Mouse (Mus musculus) liver, embryonic 11.5 days (tissue): Measurements from ENCODE around the gene Slc5a10. TPM values are rescaled to one million over a fixed set of nuclear protein-coding genes. Genes with fewer than 3 reads are reported as not detected.

Experiments
- ATAC-seq: fragments of 200-750 bp; cut with Nextera tagmentation; replicated peaks from 2 replicates; pipeline ENCODE4 v1.8.0; 2017; ENCODE audit warnings: moderate number of reproducible peaks, mild to moderate bottlenecking, moderate TSS enrichment, moderate library complexity; ENCODE audit not compliant: low FRiP score
- DNase-seq: peaks from one replicate; pipeline ENCODE4 v3.0.0-alpha.2; 2017; ENCODE audit warnings: low spot score
- H3K27ac ChIP-seq: fragments of 300-500 bp; sonication (generic); 2 replicates; pipeline ENCODE4 v1.5.1; 2014; ENCODE audit warnings: mild to moderate bottlenecking, low read depth, low read length, control low read depth
- H3K27me3 ChIP-seq: fragments of 300-500 bp; sonication (generic); replicated peaks from 2 replicates; pipeline ENCODE4 v1.6.1; 2014; ENCODE audit warnings: low read length, mixed read lengths; ENCODE audit not compliant: control insufficient read depth, insufficient read depth
- H3K36me3 ChIP-seq: fragments of 300-500 bp; sonication (generic); 2 replicates; pipeline ENCODE4 v1.6.1; 2014; ENCODE audit warnings: mild to moderate bottlenecking, low read length, moderate library complexity, mixed read lengths; ENCODE audit not compliant: control insufficient read depth, insufficient read depth
- H3K4me1 ChIP-seq: fragments of 300-500 bp; sonication (generic); replicated peaks from 2 replicates; pipeline ENCODE4 v1.6.1; 2014; ENCODE audit warnings: low read length, mixed read lengths; ENCODE audit not compliant: control insufficient read depth, insufficient read depth
- H3K4me2 ChIP-seq: fragments of 300-500 bp; sonication (generic); 2 replicates; pipeline ENCODE4 v1.6.1; 2014; ENCODE audit warnings: mild to moderate bottlenecking, control low read depth, moderate library complexity
- H3K4me3 ChIP-seq: fragments of 300-500 bp; sonication (generic); 2 replicates; pipeline ENCODE4 v1.5.1; 2014; ENCODE audit warnings: low read depth, low read length, control low read depth
- H3K9ac ChIP-seq: fragments of 300-500 bp; sonication (generic); 2 replicates; pipeline ENCODE4 v1.6.1; 2014; ENCODE audit warnings: low read depth, low read length, control low read depth
- H3K9me3 ChIP-seq: fragments of 300-500 bp; sonication (generic); 2 replicates; pipeline ENCODE4 v1.6.1; 2016; ENCODE audit warnings: low read length, inconsistent platforms, mixed read lengths; ENCODE audit not compliant: control insufficient read depth
- WGBS: fragments of 180-500 bp; shearing (Covaris S2); extraction: QIAGEN DNeasy Blood & Tissue Kit; methylation state at CpG from one replicate; pipeline ENCODE4 v1.1.7; 2014; 5-methylcytosine and 5-hydroxymethylcytosine counted together
- polyA plus RNA-seq: library from polyadenylated mRNA; unstranded; fragments of >200 nt; fragmentation: Nextera tagmentation; extraction: Ambion mirVana; gene quantifications from 2 replicates; pipeline ENCODE4 v1.2.1, GENCODE M21; 2014

Gene Slc5a10
- polyA plus RNA-seq, 1 experiment from 2014 or later: not detected

GRCm38 (mm10) chr11:61679091-61679866 is 41.3 kb downstream of the Slc5a10 start:
- Histone ChIP-seq H3K27ac (no peak overlapping the region), H3K4me3 (no peak overlapping the region), H3K9ac (no peak overlapping the region), H3K4me2 (no peak overlapping the region), H3K4me1 (peaks cover 6% of the 10 kb centered on the region), H3K27me3 (peaks cover 22% of the 10 kb centered on the region), H3K9me3 (no peaks in the 10 kb centered on the region), H3K36me3 (no peaks in the 10 kb centered on the region)
- 59% methylated on average over 4 of the region's 4 CpGs for WGBS
- ATAC-seq (no peak), DNase-seq (no peak)

DNA sequence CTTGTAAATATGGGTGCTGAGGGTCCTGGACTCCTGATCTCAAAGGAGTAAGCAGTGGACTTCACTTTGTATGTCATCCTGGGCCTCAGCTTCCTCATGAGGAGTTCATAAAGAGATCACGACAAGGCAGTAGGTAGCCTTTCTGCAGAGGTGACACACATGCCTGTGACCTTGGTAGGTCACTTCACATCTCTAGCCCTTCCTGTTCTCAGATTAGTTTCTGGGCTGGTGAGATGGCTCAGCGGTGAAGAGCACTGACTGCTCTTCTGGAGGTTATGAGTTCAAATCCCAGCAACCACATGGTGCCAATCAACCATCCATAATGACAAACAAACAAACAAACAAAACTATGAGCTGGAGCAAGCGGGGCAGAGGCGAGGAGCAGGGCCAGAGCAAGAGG is 42.9 kb downstream of the Slc5a10 start:
- ATAC-seq: no peak
- Histone ChIP-seq H3K4me2 (no peak overlapping the region), H3K9me3 (no peaks in the 10 kb centered on the region), H3K36me3 (no peaks in the 10 kb centered on the region), H3K27me3 (peaks cover 8% of the 10 kb centered on the region), H3K4me3 (no peak overlapping the region), H3K4me1 (no peaks in the 10 kb centered on the region), H3K27ac (no peak overlapping the region), H3K9ac (no peak overlapping the region)
- no peak for DNase-seq
- WGBS: 82% methylated on average over 4 of the region's 4 CpGs

DNA sequence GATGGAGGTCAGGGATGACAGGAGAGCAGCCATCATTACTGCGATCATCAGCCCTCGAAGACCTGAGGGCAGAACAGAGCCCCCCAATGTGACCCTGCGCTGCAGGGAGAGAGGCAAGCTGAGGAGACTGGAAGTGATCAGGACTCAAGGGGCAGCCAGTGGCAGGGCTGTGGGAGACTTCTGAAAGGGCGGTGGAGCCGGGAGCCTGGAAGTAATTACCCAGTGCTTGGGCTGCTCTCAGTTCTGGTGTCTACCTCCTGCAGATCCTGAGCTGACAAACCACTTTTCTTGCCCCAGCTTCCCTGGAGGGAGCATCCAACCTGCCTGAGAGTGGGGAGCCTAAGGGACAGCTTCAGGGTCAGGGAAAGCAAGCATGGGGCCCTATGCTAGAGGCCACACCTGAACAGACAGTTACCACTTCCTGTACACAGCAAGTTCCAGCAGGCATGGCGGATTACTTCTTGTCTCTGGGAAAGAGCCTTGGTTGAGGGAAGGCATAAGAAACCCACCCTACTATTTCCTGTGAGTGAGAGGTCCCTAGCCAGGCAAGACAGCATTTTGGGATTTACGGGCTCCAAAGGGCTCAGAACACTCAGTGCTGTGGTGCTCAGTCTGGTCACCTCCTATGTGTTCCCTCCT is 44.3 kb downstream of the Slc5a10 start:
- Histone ChIP-seq H3K4me3 (no peak overlapping the region), H3K27ac (no peak overlapping the region), H3K36me3 (no peaks in the 10 kb centered on the region), H3K9me3 (no peaks in the 10 kb centered on the region), H3K27me3 (peaks cover 8% of the 10 kb centered on the region; the same call in 1 of the 2 replicates), H3K4me1 (no peaks in the 10 kb centered on the region), H3K4me2 (no peak overlapping the region), H3K9ac (no peak overlapping the region)
- 70% methylated on average over 7 of the region's 7 CpGs for WGBS
- DNase-seq (no peak), ATAC-seq (no peak)

DNA sequence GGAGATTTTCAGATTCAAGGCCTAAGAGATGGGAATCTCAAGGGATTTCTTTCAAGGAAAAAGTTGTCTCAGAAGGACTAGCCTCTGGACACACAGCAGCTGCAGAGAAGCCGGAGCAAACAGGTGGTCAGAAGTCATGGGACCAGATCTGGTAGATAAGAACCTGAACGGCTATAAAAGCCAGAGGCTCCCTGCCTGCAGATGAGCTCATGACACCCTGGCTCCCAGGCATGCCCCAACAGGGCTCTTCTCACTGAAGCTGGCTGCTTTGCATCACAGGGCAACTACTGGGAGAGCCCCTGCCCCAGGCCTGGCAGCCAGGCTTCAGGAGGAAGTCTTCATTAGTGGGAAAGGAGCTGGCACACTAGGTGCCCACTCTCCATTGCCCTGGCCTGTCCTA is 45.3 kb downstream of the Slc5a10 start:
- Histone ChIP-seq H3K27ac (no peak overlapping the region), H3K9me3 (no peaks in the 10 kb centered on the region), H3K4me1 (no peaks in the 10 kb centered on the region), H3K9ac (no peak overlapping the region), H3K4me3 (no peak overlapping the region), H3K4me2 (no peak overlapping the region), H3K36me3 (no peaks in the 10 kb centered on the region), H3K27me3 (peaks cover 8% of the 10 kb centered on the region; the same call in 1 of the 2 replicates)
- 44% methylated on average over 2 of the region's 2 CpGs for WGBS
- ATAC-seq (no peak), DNase-seq (no peak)

GRCm38 (mm10) chr11:61674839-61675159 is 45.8 kb downstream of the Slc5a10 start:
- Histone ChIP-seq H3K27ac (no peak overlapping the region), H3K4me3 (no peak overlapping the region), H3K36me3 (no peaks in the 10 kb centered on the region), H3K4me1 (no peaks in the 10 kb centered on the region), H3K27me3 (peaks cover 8% of the 10 kb centered on the region; the same call in 1 of the 2 replicates), H3K4me2 (no peak overlapping the region), H3K9me3 (no peaks in the 10 kb centered on the region), H3K9ac (no peak overlapping the region)
- ATAC-seq (peak; percentile 58; the same call in 1 of the 2 replicates), DNase-seq (no peak)
- WGBS: 7% methylated on average over 8 of the region's 8 CpGs

DNA sequence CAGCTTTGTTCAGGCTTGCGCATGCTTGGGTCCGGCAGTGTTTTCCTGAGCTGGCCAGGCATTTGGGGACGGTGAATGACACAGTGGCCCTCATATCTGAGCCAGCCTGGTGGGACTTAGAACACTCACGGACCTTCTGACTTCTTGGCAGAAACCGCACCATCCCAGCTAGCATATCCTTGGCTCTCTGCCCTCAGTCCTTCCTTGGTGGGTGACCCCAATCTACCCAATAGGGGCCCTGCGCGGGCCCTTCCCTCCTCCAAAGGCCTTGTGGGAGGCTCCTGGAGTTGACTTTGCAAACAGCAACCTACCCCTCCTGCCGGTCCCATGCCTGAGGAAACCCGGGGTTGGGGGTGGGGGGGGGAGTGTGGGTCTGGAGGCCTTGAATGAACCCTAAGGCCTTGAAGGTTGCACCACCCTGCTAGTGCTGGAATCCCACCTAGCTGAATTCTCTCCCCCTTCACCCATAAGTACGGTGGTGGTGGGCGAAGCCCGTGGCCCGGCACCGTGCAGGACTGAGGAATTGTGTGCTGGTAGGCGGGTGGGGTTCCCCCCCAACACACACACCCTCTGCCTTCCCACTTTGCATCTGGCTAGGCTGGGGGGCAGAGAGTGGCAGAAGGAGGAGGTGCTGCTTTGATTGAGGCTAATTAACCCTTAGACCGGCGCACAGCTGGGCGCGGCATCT is 46.3 kb downstream of the Slc5a10 start:
- no peak overlapping the region for H3K4me3 ChIP-seq
- H3K4me2 ChIP-seq: no peak overlapping the region
- H3K27me3 ChIP-seq: peaks cover 8% of the 10 kb centered on the region; the same call in 1 of the 2 replicates
- no peaks in the 10 kb centered on the region for H3K36me3 ChIP-seq
- no peaks in the 10 kb centered on the region for H3K4me1 ChIP-seq
- no peak overlapping the region for H3K9ac ChIP-seq
- DNase-seq: no peak
- no peaks in the 10 kb centered on the region for H3K9me3 ChIP-seq
- ATAC-seq: no peak
- WGBS: 40% methylated on average over 19 of the region's 19 CpGs
- H3K27ac ChIP-seq: no peak overlapping the region

DNA sequence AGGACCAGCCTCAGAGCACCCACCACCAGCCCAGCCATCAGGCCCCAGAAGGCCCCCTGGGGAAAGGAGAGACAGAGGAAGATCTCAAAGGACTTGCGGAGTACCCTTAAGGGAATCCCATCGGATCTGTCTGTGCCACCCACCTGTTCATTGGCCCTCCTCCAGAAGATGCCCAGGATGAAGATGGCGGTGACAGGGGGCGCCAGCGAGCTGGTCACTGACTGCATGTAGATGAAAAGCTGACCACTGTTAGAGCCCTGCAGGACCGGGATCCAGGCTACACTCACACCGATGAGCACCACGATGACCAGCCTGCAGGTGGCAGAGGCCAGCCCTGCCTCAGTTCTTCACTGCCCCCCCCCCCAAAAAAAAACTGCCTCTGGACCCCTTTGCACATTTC is 46.9 kb downstream of the Slc5a10 start:
- no peaks in the 10 kb centered on the region for H3K4me1 ChIP-seq
- H3K36me3 ChIP-seq: no peaks in the 10 kb centered on the region
- H3K27ac ChIP-seq: no peak overlapping the region
- WGBS: 47% methylated on average over 8 of the region's 8 CpGs
- ATAC-seq (no peak), DNase-seq (no peak)
- H3K27me3 ChIP-seq: 0 out of 2 replicates have a peak, but pooled peaks cover 8% of the 10 kb centered on the region
- no peaks in the 10 kb centered on the region for H3K9me3 ChIP-seq
- no peak overlapping the region for H3K4me2 ChIP-seq
- no peak overlapping the region for H3K9ac ChIP-seq
- no peak overlapping the region for H3K4me3 ChIP-seq

DNA sequence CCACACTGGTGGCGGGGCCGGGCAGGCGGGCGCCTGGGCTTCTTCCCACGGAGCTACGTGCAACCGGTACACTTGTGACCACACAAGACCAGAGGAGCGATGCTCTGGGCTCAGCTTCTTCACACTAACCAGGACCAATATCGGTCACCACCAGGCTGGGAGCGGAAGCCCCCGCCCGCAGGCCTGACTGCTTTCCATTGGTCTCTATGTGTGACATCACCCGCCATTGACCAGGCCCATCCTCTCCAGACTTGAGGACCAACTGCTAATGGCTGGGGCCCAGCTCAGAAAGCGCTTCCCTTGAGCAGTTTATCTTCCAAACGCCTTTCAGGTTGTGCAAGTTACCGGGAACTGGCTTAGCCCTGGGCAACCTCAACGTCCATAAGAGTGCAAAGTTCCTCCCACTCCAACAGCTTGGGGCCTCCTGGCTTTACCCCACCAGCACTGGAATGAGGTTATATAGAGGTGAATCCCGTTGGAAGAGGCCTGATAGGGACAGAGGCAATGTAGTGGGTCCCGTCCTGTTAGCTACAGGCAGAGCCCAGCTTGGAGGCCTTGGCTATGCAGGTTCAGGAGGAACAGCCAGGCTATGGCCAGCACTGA is 48.7 kb downstream of the Slc5a10 start:
- Histone ChIP-seq H3K36me3 (no peaks in the 10 kb centered on the region), H3K4me1 (no peaks in the 10 kb centered on the region), H3K4me2 (no peak overlapping the region), H3K27me3 (0 out of 2 replicates have a peak, but pooled peaks cover 6% of the 10 kb centered on the region), H3K9me3 (no peaks in the 10 kb centered on the region), H3K4me3 (no peak overlapping the region), H3K9ac (no peak overlapping the region), H3K27ac (no peak overlapping the region)
- DNase-seq: no peak
- 57% methylated on average over 19 of the region's 19 CpGs for WGBS
- ATAC-seq: no peak
